Mouse (Mus musculus): ENCODE measurements around the gene Iqce.

DNA sequence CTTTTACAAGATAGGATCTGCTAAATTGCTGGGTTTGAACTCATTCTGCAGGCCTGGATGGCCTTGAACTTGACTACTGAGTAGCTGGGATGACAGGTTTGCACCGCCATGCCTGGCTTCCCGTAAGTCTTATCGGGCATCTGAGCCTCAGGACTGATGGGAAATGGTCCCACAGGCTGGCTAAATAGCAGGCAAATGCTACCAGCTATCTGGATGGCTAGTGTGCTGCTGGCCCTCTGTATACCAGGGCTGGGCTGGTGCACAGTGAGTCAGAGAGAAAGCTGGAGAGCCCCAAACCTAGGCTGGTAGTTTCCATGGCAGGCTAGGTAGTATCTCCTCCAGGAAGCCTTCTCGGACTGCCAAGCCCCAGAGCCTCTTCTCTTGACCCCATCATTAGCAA lies 56.7 kb downstream of the Iqce start:
- TF ChIP-seq CHD2 (IDR thresholded peaks at IDR 0.05; ENCODE audit: low read length) (no peak), POLR2A (IDR thresholded peaks at IDR 0.05; ENCODE audit: control insufficient read depth in 1 of 2, insufficient read depth in 1 of 2, low read depth in 1 of 2, low read length in 2 of 2, poor library complexity in 1 of 2) (no peak), TBP (IDR thresholded peaks at IDR 0.05; ENCODE audit: low read depth, low read length) (no peak), CTCF (IDR thresholded peaks at IDR 0.05 in 2 of 3, conservative IDR thresholded peaks at IDR 0.05 in 1 of 3; ENCODE audit: control insufficient read depth in 1 of 3, insufficient read depth in 1 of 3, low read depth in 2 of 3, low read length in 3 of 3, poor library complexity in 1 of 3, severe bottlenecking in 1 of 3) (no peak), EP300 (IDR thresholded peaks at IDR 0.05; ENCODE audit: low read depth in 1 of 2, low read length in 2 of 2) (no peak), USF2 (IDR thresholded peaks at IDR 0.05; ENCODE audit: borderline replicate concordance in 1 of 2, insufficient read depth in 1 of 2, low read depth in 1 of 2, low read length in 2 of 2) (no peak), MXI1 (IDR thresholded peaks at IDR 0.05; ENCODE audit: low read depth, low read length) (no peak)

Data from MEL (cell line).